Mouse (Mus musculus) stomach, embryonic 16.5 days (tissue): ENCODE measurements at regions not wholly inside any gene's neighbourhood (a gene's known extent, or its start where the extent isn't known, plus 50 kb on each side); places are given as distances from the start of the nearest gene placed in this dataset.

Source experiments
- ATAC-seq: fragments of 200-750 bp; cut with Nextera tagmentation; 2 replicates; pipeline ENCODE4 v1.8.0; 2017; ENCODE audit warnings: moderate number of reproducible peaks, moderate TSS enrichment; ENCODE audit not compliant: insufficient read depth, low FRiP score
- H3K27ac ChIP-seq: fragments of 300-500 bp; sonication (generic); 2 replicates; pipeline ENCODE4 v1.5.1; 2014; ENCODE audit warnings: low read length
- H3K27me3 ChIP-seq: fragments of 300-500 bp; sonication (generic); 2 replicates; pipeline ENCODE4 v1.6.1; 2014; ENCODE audit warnings: low read length, control low read depth, mixed read lengths; ENCODE audit not compliant: control insufficient read depth, insufficient read depth
- H3K36me3 ChIP-seq: fragments of 300-500 bp; sonication (generic); 2 replicates; pipeline ENCODE4 v1.6.1; 2014; ENCODE audit warnings: low read length; ENCODE audit not compliant: control insufficient read depth, insufficient read depth
- H3K4me1 ChIP-seq: fragments of 300-500 bp; sonication (generic); 2 replicates; pipeline ENCODE4 v1.6.1; 2014; ENCODE audit warnings: low read length, control low read depth, mixed read lengths; ENCODE audit not compliant: control insufficient read depth, insufficient read depth
- H3K4me2 ChIP-seq: fragments of 300-500 bp; sonication (generic); 2 replicates; pipeline ENCODE4 v1.6.1; 2014; ENCODE audit warnings: low read depth, low read length, mixed read lengths
- H3K4me3 ChIP-seq: fragments of 300-500 bp; sonication (generic); replicated peaks from 2 replicates; pipeline ENCODE4 v1.5.1; 2014; ENCODE audit warnings: mild to moderate bottlenecking, low read length
- H3K9ac ChIP-seq: fragments of 300-500 bp; sonication (generic); 2 replicates; pipeline ENCODE4 v1.6.1; 2014; ENCODE audit warnings: low read length
- H3K9me3 ChIP-seq: fragments of 300-500 bp; sonication (generic); replicated peaks from 2 replicates; pipeline ENCODE4 v1.6.1; 2016; ENCODE audit warnings: low read length, control low read depth; ENCODE audit not compliant: control insufficient read depth
- WGBS: fragments of 180-500 bp; shearing (Covaris S2); extraction: QIAGEN DNeasy Blood & Tissue Kit; methylation state at CpG from one replicate; pipeline ENCODE4 v1.1.7; 2014; 5-methylcytosine and 5-hydroxymethylcytosine counted together

DNA sequence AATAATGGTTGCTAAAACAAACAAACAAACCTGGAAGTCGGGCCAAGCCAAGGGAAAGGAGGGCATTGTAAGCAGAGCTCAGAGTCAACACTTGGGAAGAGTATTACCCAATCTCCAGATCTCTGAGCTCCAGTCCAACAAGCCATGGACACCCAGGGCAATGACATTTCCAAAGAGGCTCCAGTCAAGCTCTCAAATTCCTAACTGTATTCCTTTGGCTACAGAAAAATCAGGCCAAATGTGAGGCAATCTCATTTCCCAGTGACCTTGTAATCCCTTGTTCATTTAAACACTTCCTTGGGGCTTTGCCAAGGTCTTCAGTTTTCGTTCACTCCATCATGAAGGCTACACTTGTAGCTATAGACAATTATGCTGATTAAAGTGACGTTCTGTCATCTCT, 59.5 kb upstream of the Lmo4 start:
- WGBS = 44% methylated on average over 3 of the region's 3 CpGs
- Histone ChIP-seq H3K9me3 (no peaks in the 10 kb centered on the region), H3K27me3 (no peaks in the 10 kb centered on the region), H3K4me1 (no peaks in the 10 kb centered on the region), H3K4me3 (no peak overlapping the region), H3K36me3 (no peaks in the 10 kb centered on the region), H3K27ac (no peak overlapping the region), H3K9ac (no peak overlapping the region), H3K4me2 (no peak overlapping the region)
- no peak for ATAC-seq

DNA sequence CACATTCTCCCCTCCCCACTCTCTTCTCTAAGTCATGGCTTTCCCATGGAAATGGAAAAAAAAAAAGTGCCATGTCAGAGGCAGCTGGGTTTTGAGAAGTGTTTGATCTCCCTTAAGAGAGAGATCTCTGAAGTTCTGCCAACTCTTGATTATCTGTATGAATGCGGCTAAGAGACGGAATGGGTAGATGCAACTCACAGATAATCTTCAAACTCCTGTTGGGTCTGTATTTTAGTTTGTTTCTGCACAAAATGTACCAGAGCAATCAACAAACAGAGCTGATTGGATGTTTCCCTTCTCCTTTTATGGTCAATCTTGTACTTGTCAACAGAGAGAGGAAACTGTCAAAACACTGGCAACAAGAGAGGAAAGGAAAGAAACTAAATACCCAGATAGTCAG, 55.9 kb upstream of the Lmo4 start:
- Histone ChIP-seq H3K9me3 (no peaks in the 10 kb centered on the region), H3K4me2 (no peak overlapping the region), H3K27ac (no peak overlapping the region), H3K27me3 (no peaks in the 10 kb centered on the region), H3K9ac (no peak overlapping the region), H3K36me3 (no peaks in the 10 kb centered on the region), H3K4me3 (no peak overlapping the region), H3K4me1 (no peaks in the 10 kb centered on the region)
- no peak for ATAC-seq
- WGBS = 71% methylated on average over 2 of the region's 2 CpGs

DNA sequence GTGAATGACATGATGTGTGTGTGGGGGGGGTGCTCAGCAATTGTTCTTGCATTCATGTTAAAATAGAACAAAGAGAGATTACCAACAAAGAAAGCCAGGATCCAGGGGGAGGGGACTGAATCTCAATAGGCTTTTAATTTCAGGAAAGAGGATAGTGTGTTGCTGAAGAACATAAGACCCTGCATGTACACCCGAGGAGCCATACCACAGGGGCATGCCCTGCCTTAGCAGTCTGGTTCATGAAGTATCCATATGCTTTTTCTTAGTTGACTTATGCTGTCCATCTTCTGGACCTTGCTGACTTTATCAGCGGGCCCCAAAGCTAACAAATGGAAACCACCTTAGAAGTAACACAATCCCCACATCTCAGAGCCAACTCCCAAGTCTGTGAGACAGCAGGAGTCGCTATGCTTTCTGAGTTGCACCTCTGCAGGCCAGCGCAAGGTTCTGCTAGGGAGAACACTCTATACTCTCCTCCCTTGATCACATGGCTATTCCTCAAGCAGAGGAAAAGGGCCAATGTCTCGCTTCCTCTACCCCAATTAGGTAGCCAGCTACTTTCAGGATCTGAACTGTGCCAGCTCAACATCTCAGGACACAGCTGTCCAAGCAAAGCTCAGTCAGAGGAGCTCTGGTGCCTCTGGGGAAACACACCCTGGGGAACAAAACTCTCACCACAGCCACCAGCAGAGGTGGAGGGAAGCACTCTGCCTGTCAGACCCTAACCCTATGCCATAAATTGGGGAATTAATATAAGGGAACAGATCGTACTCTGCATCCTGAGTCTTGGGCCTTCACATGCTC, 52.9 kb upstream of the Lmo4 start:
- Histone ChIP-seq H3K27ac (no peak overlapping the region), H3K4me3 (no peak overlapping the region), H3K4me1 (no peaks in the 10 kb centered on the region), H3K4me2 (no peak overlapping the region), H3K36me3 (no peaks in the 10 kb centered on the region), H3K27me3 (no peaks in the 10 kb centered on the region), H3K9me3 (no peaks in the 10 kb centered on the region), H3K9ac (no peak overlapping the region)
- ATAC-seq = no peak
- 67% methylated on average over 6 of the region's 6 CpGs for WGBS

DNA sequence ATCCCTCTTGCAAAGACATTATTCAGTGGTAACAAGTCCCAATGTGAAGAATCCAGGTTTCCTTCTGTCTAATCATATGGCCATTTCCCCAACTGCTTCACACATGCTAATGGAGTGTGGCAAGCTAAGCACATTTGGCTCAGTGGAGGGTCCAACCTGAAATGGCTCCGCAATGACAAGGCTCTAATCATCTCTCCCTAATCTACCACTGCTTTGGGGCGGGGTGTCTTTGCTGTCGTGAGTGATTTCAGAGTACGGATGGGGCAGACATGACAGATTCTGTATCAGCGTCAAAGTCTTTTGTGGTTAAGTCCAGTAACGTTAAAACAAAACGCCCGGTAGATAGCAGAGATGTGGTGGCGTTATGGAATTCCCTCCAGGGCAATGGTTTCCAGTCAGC, 52.2 kb upstream of the Lmo4 start:
- ATAC-seq = no peak
- 78% methylated on average over 9 of the region's 9 CpGs for WGBS
- Histone ChIP-seq H3K27ac (no peak overlapping the region), H3K9ac (no peak overlapping the region), H3K4me2 (no peak overlapping the region), H3K4me3 (no peak overlapping the region), H3K9me3 (no peaks in the 10 kb centered on the region), H3K4me1 (no peaks in the 10 kb centered on the region), H3K27me3 (no peaks in the 10 kb centered on the region), H3K36me3 (no peaks in the 10 kb centered on the region)

DNA sequence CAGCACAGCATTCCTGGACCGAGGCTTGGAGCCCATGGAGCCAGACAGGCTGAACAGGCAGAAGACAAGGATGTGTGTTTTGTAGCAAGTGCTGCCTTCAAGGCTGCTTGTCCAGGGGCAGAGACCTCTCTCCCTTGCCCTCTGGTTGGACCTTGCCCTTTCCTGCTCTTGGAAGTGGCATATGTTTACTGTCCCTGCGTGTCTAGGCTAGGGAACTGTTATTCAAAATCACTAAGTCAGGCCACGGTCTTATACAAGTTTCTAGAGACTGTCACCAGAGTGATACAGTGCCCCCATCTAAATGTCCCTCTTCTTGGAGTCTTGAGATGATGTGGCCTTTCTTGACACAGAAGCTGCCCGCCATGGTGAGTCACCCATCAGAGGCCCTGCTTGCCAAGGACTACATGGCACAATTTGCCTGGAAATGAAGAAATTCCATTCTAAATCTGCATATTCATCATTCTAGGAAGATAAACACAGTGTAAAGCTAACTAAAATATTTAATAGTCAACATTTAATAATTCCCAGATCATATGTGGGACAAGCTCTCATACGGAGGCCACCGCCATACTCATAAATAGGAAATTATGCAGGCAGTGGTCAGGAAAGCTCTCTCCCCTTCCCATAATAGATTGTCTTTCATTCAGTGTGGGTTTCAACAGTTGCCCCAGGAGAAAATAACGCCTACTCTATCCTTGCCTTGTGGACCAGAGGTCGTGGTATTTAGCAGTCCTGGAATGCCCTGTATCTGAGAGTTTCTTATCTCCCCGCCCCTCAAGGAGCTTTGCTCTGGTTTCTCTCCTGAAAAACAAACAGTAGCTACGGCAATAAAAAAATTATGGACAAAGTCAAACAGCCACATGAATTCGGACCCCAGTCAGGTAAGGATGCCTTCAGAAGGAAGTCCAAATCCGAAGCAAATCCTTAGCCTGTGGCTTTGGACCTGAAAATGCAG, 50.9 kb upstream of the Lmo4 start:
- Histone ChIP-seq H3K27ac (no peak overlapping the region), H3K4me2 (no peak overlapping the region), H3K9me3 (no peaks in the 10 kb centered on the region), H3K4me1 (no peaks in the 10 kb centered on the region), H3K36me3 (no peaks in the 10 kb centered on the region), H3K27me3 (no peaks in the 10 kb centered on the region), H3K9ac (no peak overlapping the region), H3K4me3 (no peak overlapping the region)
- no peak for ATAC-seq
- 56% methylated on average over 12 of the region's 12 CpGs for WGBS
